Mouse (Mus musculus) myocyte (in vitro differentiated cells): ENCODE results near the gene Slc26a1. TPM values are rescaled to one million over a fixed set of nuclear protein-coding genes. Genes with fewer than 3 reads are reported as not detected.

Experiments used
- H3K27me3 ChIP-seq: one replicate; pipeline ENCODE4 v1.6.1; 2011; ENCODE audit not compliant: control insufficient read depth, insufficient read depth, insufficient read length
- H3K36me3 ChIP-seq: one replicate; pipeline ENCODE4 v1.6.1; 2011; ENCODE audit not compliant: control insufficient read depth, insufficient read depth
- H3K4me2 ChIP-seq: one replicate; pipeline ENCODE4 v1.6.1; 2011; ENCODE audit warnings: low read depth, control low read depth
- H3K4me3 ChIP-seq: one replicate; pipeline ENCODE4 v1.5.1; 2011; ENCODE audit warnings: mild to moderate bottlenecking, control low read depth, moderate library complexity
- H3K79me2 ChIP-seq: one replicate; pipeline ENCODE4 v1.6.1; 2011; ENCODE audit not compliant: control insufficient read depth, insufficient read depth
- H3ac ChIP-seq: one replicate; pipeline ENCODE4 v1.6.1; 2011; ENCODE audit not compliant: control insufficient read depth, insufficient read length
- CEBPB ChIP-seq: IDR thresholded peaks from 2 replicates; pipeline ENCODE4 v1.6.1; 2011; ENCODE audit warnings: mild to moderate bottlenecking, moderate library complexity; ENCODE audit not compliant: poor library complexity, insufficient read depth, severe bottlenecking
- E2F4 ChIP-seq: IDR thresholded peaks from one replicate; pipeline ENCODE4 v1.6.1; 2011; ENCODE audit warnings: mild to moderate bottlenecking, control low read depth, moderate library complexity; ENCODE audit not compliant: insufficient read depth
- MAX ChIP-seq: IDR thresholded peaks from one replicate; pipeline ENCODE4 v1.6.1; 2011; ENCODE audit warnings: low read depth, mild to moderate bottlenecking, control low read depth
- MYOD1 ChIP-seq, 3 experiments: IDR thresholded peaks; one replicate each; pipeline ENCODE4 v1.6.1; 2011; ENCODE audit warnings: control low read depth in 2 of 3, low read depth in 2 of 3, mild to moderate bottlenecking in 2 of 3, moderate library complexity in 1 of 3; ENCODE audit not compliant: insufficient read length in 2 of 3, control insufficient read depth in 1 of 3
- MYOG ChIP-seq, 3 experiments: IDR thresholded peaks; one replicate each; pipeline ENCODE4 v1.6.1; 2011; ENCODE audit warnings: control low read depth in 2 of 3, low read depth in 2 of 3, mild to moderate bottlenecking in 2 of 3; ENCODE audit not compliant: insufficient read length in 2 of 3, control insufficient read depth in 1 of 3, insufficient read depth in 1 of 3
- POLR2A ChIP-seq: IDR thresholded peaks from one replicate; pipeline ENCODE4 v1.6.1; 2011; ENCODE audit warnings: low read depth, mild to moderate bottlenecking, control low read depth, moderate library complexity; ENCODE audit not compliant: insufficient read length
- POLR2AphosphoS2 ChIP-seq: IDR thresholded peaks from one replicate; pipeline ENCODE4 v1.6.1; 2011; ENCODE audit warnings: low read depth, control low read depth; ENCODE audit not compliant: insufficient read length
- REST ChIP-seq: IDR thresholded peaks from one replicate; pipeline ENCODE4 v1.6.1; 2011; ENCODE audit warnings: mild to moderate bottlenecking, control low read depth, moderate library complexity; ENCODE audit not compliant: insufficient read depth, insufficient read length
- SRF ChIP-seq: IDR thresholded peaks from one replicate; pipeline ENCODE4 v1.6.1; 2011; ENCODE audit warnings: low read depth; ENCODE audit not compliant: control insufficient read depth, insufficient read length
- TCF12 ChIP-seq: IDR thresholded peaks from one replicate; pipeline ENCODE4 v1.6.1; 2011; ENCODE audit warnings: mild to moderate bottlenecking, control low read depth; ENCODE audit not compliant: poor library complexity, insufficient read depth, severe bottlenecking
- TCF3 ChIP-seq: IDR thresholded peaks from one replicate; pipeline ENCODE4 v1.6.1; 2011; ENCODE audit warnings: low read depth, control low read depth; ENCODE audit not compliant: insufficient read length
- USF1 ChIP-seq: IDR thresholded peaks from one replicate; pipeline ENCODE4 v1.6.1; 2011; ENCODE audit warnings: low read depth, mild to moderate bottlenecking, control low read depth, moderate library complexity
- polyA plus RNA-seq: library from polyadenylated mRNA; unstranded; fragments of >200 nt; fragmentation: generic; extraction: Trizol; gene quantifications from one replicate; pipeline ENCODE4 v1.2.1, GENCODE M21; 2012; ENCODE audit warnings: missing spikeins

The Slc26a1 gene
- polyA plus RNA-seq, 1 experiment: 0.13 TPM

- no peak for TF ChIP-seq SRF
- TF ChIP-seq MAX: no peak
- no peak for TF ChIP-seq POLR2A
- no peak for TF ChIP-seq MYOG (IDR thresholded peaks at IDR 0.05; ENCODE audit: control insufficient read depth in 1 of 3, insufficient read depth in 1 of 3, insufficient read length in 2 of 3, low read depth in 2 of 3)
- TF ChIP-seq E2F4: no peak
- no peak for TF ChIP-seq REST
- no peak for TF ChIP-seq TCF12
- no peak for TF ChIP-seq MYOD1 (IDR thresholded peaks at IDR 0.05; ENCODE audit: control insufficient read depth in 1 of 3, insufficient read length in 2 of 3, low read depth in 2 of 3)
- no peak for TF ChIP-seq USF1
- TF ChIP-seq CEBPB: no peak
- no peak for TF ChIP-seq TCF3
- no peak for TF ChIP-seq POLR2AphosphoS2
- Histone ChIP-seq H3K4me3 (peak overlapping the region; percentile 86), H3K27me3 (no peaks in the 10 kb centered on the region), H3ac (peak overlapping the region; percentile 78), H3K4me2 (peak overlapping the region; percentile 80), H3K79me2 (peaks cover 49% of the 10 kb centered on the region), H3K36me3 (no peaks in the 10 kb centered on the region)
Measured at GRCm38 (mm10) chr5:108628891-108629633, 46.3 kb downstream of the Slc26a1 start.

- Histone ChIP-seq H3ac (no peak overlapping the region), H3K36me3 (peaks cover 23% of the 10 kb centered on the region), H3K4me3 (no peak overlapping the region), H3K4me2 (no peak overlapping the region), H3K79me2 (peaks cover 53% of the 10 kb centered on the region), H3K27me3 (no peaks in the 10 kb centered on the region)
- TF ChIP-seq MYOG (IDR thresholded peaks at IDR 0.05; ENCODE audit: control insufficient read depth in 1 of 3, insufficient read depth in 1 of 3, insufficient read length in 2 of 3, low read depth in 2 of 3) (no peak), TCF12 (no peak), USF1 (no peak), CEBPB (no peak), E2F4 (no peak), TCF3 (no peak), SRF (no peak), POLR2AphosphoS2 (no peak), POLR2A (no peak)
Measured at GRCm38 (mm10) chr5:108626050-108626660, 49.2 kb downstream of the Slc26a1 start.

GRCm38 (mm10) chr5:108621870-108622269, 53.5 kb downstream of the Slc26a1 start:
- H3K27me3 ChIP-seq: no peaks in the 10 kb centered on the region
- no peak for TF ChIP-seq TCF12
- TF ChIP-seq CEBPB: no peak
- no peak for TF ChIP-seq MAX
- no peak for TF ChIP-seq POLR2AphosphoS2
- TF ChIP-seq TCF3: no peak
- no peak for TF ChIP-seq POLR2A
- TF ChIP-seq E2F4: no peak
- no peak for TF ChIP-seq REST
- no peak for TF ChIP-seq USF1
- H3K36me3 ChIP-seq: peaks cover 32% of the 10 kb centered on the region
- no peak overlapping the region for H3K4me2 ChIP-seq
- no peak overlapping the region for H3K4me3 ChIP-seq
- H3K79me2 ChIP-seq: peaks cover 35% of the 10 kb centered on the region
- H3ac ChIP-seq: no peak overlapping the region

Other genes with a start within 250 kb of the Slc26a1 start
- gene Atp5k, start 241.1 kb downstream of the Slc26a1 start, polyA plus RNA-seq: 1,348 TPM
- gene Mfsd7a, start 226.7 kb downstream of the Slc26a1 start, polyA plus RNA-seq: 17.1 TPM
- 19.7 TPM for gene Pcgf3, start 214.3 kb downstream of the Slc26a1 start, polyA plus RNA-seq
- not detected for gene Cplx1, start 125.5 kb downstream of the Slc26a1 start, polyA plus RNA-seq
- gene Gak, start 45.8 kb downstream of the Slc26a1 start, polyA plus RNA-seq: 46.1 TPM
- 15.1 TPM for gene Tmem175, start 45.8 kb downstream of the Slc26a1 start, polyA plus RNA-seq
- gene Idua, start 15.2 kb downstream of the Slc26a1 start, polyA plus RNA-seq: 4.3 TPM
- gene Dgkq, start 5.9 kb downstream of the Slc26a1 start, polyA plus RNA-seq: 4.3 TPM
- 93.3 TPM for gene Fgfrl1, start 16.8 kb upstream of the Slc26a1 start, polyA plus RNA-seq
- not detected for gene Rnf212, start 99.4 kb upstream of the Slc26a1 start, polyA plus RNA-seq
- gene Tmed11, start 119.8 kb upstream of the Slc26a1 start, polyA plus RNA-seq: not detected
- gene Vmn2r8, start 133.3 kb upstream of the Slc26a1 start, polyA plus RNA-seq: not detected
- not detected for gene Vmn2r9, start 177.0 kb upstream of the Slc26a1 start, polyA plus RNA-seq